ENCODE assay signal across 8 mouse cellular contexts in the genomic region with DNA sequence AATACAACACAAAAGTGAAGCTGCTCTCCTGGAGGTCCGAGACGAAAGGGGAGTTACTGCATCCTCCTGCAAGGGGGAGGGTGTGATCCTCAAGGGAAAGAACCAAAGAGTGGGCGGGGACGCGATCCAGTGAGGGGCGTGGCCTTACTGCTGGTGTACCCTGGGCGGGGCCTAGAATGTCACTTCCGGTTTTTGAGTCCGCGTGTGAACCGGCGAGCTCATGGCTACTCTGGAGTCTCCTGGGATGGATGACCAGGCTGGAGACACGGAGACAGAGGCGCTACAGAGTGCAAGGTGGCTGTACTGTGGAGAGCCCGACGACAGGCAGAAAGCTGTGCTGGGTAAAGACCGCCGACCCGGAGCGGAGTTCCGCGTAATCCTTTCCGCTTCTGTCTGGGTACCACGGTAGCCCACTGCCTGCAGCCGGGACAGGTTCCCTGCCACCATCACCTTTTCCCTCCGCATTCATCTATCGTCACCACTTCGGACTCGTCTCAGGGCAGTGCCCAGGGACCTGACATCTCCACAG. TPM values are rescaled to one million over a fixed set of nuclear protein-coding genes. Genes with fewer than 3 reads are reported as not detected.
DNase-seq lines count a peak whose midpoint lies in the region; ATAC-seq and TF ChIP-seq lines count a peak whose summit lies in the region.

Polr1e (plus strand) TSS at position 132 of the 529 bp plus-strand sequence.

- WGBS in cerebellum, adult 2 months, result under 1% methylated on average over 29 of the region's 29 CpGs
- WGBS in forebrain, postnatal 0 days, result under 1% methylated on average over 29 of the region's 29 CpGs
- WGBS in lung, embryonic 15.5 days, result under 1% methylated on average over 29 of the region's 29 CpGs

- no peaks in the 10 kb centered on the region for H3K9me3 ChIP-seq in MEL (replicated peaks; ENCODE audit: insufficient read depth, low read length)
- H3K9me3 ChIP-seq in forebrain, postnatal 0 days (ENCODE audit: low read length), result no peaks in the 10 kb centered on the region
- no peaks in the 10 kb centered on the region for H3K9me3 ChIP-seq in lung, embryonic 15.5 days

- peaks cover 4 to 32% of the 10 kb centered on the region in 2 experiments for H3K4me1 ChIP-seq in MEL (ENCODE audit: control insufficient read depth in 1 of 2, insufficient read depth in 2 of 2, low read length in 2 of 2)
- H3K4me1 ChIP-seq in cerebellum, adult 2 months (ENCODE audit: control insufficient read depth, insufficient read depth, low read length), result peaks cover 7% of the 10 kb centered on the region; the same call in 1 of the 2 replicates
- 0 out of 2 replicates have a peak, but pooled peaks cover 4% of the 10 kb centered on the region for H3K4me1 ChIP-seq in forebrain, postnatal 0 days (ENCODE audit: insufficient read depth)
- H3K4me1 ChIP-seq in lung, embryonic 15.5 days, result peaks cover 22% of the 10 kb centered on the region

- TF ChIP-seq RAD21 in MEL (IDR thresholded peaks at IDR 0.05; ENCODE audit: low read depth, low read length), result no peak

- TF ChIP-seq CTCF in MEL (IDR thresholded peaks at IDR 0.05 in 2 of 3, conservative IDR thresholded peaks at IDR 0.05 in 1 of 3; ENCODE audit: control insufficient read depth in 1 of 3, insufficient read depth in 1 of 3, low read depth in 2 of 3, low read length in 3 of 3, poor library complexity in 1 of 3, severe bottlenecking in 1 of 3), result no peak
- no peak for TF ChIP-seq CTCF in cerebellum, adult 2 months (IDR thresholded peaks at IDR 0.05; ENCODE audit: borderline replicate concordance, insufficient read depth, low read depth, low read length)
- TF ChIP-seq CTCF in forebrain, postnatal 0 days (IDR thresholded peaks at IDR 0.05; ENCODE audit: low read depth), result no peak

- DNase-seq in MEL (ENCODE audit: low read depth, low spot score), result peak; percentile 97
- DNase-seq in cerebellum, adult 2 months, result peak; percentile 86
- DNase-seq in forebrain, postnatal 0 days, result peak; percentile 88
- DNase-seq in heart, postnatal 4 days, result peak; percentile 95
- peak; percentile 81 for DNase-seq in layer of hippocampus, adult 8-10 months (ENCODE audit: low spot score in 2 of 2)
- DNase-seq in ovary, adult 18-20 months (ENCODE audit: low spot score), result peak; percentile 90
- DNase-seq in thymus, postnatal 0 days (ENCODE audit: low spot score), result peak; percentile 93

- peak within 1 kb of the TSS; percentile 29; the same call in 1 of the 2 replicates for H3K27ac ChIP-seq in MEL (ENCODE audit: control insufficient read depth, low read depth, low read length)
- no peak within 1 kb of the TSS for H3K27ac ChIP-seq in cerebellum, adult 2 months (ENCODE audit: insufficient read depth, low read length)
- H3K27ac ChIP-seq in forebrain, postnatal 0 days (ENCODE audit: low read depth, low read length), result no peak within 1 kb of the TSS
- no peak within 1 kb of the TSS for H3K27ac ChIP-seq in lung, embryonic 15.5 days

- peaks cover 22% of the 10 kb centered on the region for H3K79me2 ChIP-seq in MEL (ENCODE audit: control insufficient read depth, insufficient read depth, low read length, poor library complexity)

- H3K27me3 ChIP-seq in MEL (ENCODE audit: control insufficient read depth in 1 of 2, insufficient read depth in 2 of 2, low read length in 2 of 2), result no peaks in the 10 kb centered on the region
- no peaks in the 10 kb centered on the region for H3K27me3 ChIP-seq in cerebellum, adult 2 months (ENCODE audit: control insufficient read depth, insufficient read depth, low read length)
- H3K27me3 ChIP-seq in forebrain, postnatal 0 days (ENCODE audit: insufficient read depth, low read length), result no peaks in the 10 kb centered on the region
- no peaks in the 10 kb centered on the region for H3K27me3 ChIP-seq in lung, embryonic 15.5 days

- peak within 1 kb of the TSS; percentile 81 for H3K9ac ChIP-seq in MEL (ENCODE audit: control insufficient read depth, low read depth, low read length, poor library complexity, severe bottlenecking)
- H3K9ac ChIP-seq in forebrain, postnatal 0 days, result peak within 1 kb of the TSS; percentile 64
- H3K9ac ChIP-seq in lung, embryonic 15.5 days, result peak within 1 kb of the TSS; percentile 59

- H3K4me3 ChIP-seq in MEL (ENCODE audit: control insufficient read depth in 1 of 2, insufficient read depth in 1 of 2, low read depth in 2 of 2, low read length in 2 of 2), result peak within 1 kb of the TSS; percentile 91 to 92
- H3K4me3 ChIP-seq in cerebellum, adult 2 months (replicated peaks; ENCODE audit: insufficient read depth, low read depth, low read length), result peak within 1 kb of the TSS; percentile 84
- H3K4me3 ChIP-seq in forebrain, postnatal 0 days (ENCODE audit: low read depth, low read length), result peak within 1 kb of the TSS; percentile 66
- peak within 1 kb of the TSS; percentile 68 for H3K4me3 ChIP-seq in lung, embryonic 15.5 days

- ATAC-seq in forebrain, postnatal 0 days, result peak; percentile 89
- ATAC-seq in lung, embryonic 15.5 days (ENCODE audit: borderline replicate concordance, extremely low read depth, low FRiP score, low TSS enrichment), result peak; percentile 94

- H3K4me2 ChIP-seq in forebrain, postnatal 0 days (ENCODE audit: low read depth), result peak within 1 kb of the TSS; percentile 97
- peak within 1 kb of the TSS; percentile 94 for H3K4me2 ChIP-seq in lung, embryonic 15.5 days

- no peak for TF ChIP-seq EP300 in MEL (IDR thresholded peaks at IDR 0.05; ENCODE audit: low read depth in 1 of 2, low read length in 2 of 2)

- peak; percentile 66 to 93; a peak in 3 of 4 replicates for TF ChIP-seq POLR2A in MEL (IDR thresholded peaks at IDR 0.05; ENCODE audit: control insufficient read depth in 1 of 2, insufficient read depth in 1 of 2, low read depth in 1 of 2, low read length in 2 of 2, poor library complexity in 1 of 2)
- peak; percentile 51; the same call in 1 of the 2 replicates for TF ChIP-seq POLR2A in cerebellum, adult 2 months (IDR thresholded peaks at IDR 0.05; ENCODE audit: borderline replicate concordance, insufficient read depth, low read length)

- H3K36me3 ChIP-seq in MEL (ENCODE audit: control insufficient read depth in 1 of 2, insufficient read depth in 2 of 2, low read length in 2 of 2), result peaks cover 0 to 27% of the 10 kb centered on the region in 2 experiments; a peak in 2 of 4 replicates
- H3K36me3 ChIP-seq in forebrain, postnatal 0 days (ENCODE audit: insufficient read depth), result peaks cover 1% of the 10 kb centered on the region; the same call in 1 of the 2 replicates
- peaks cover 5% of the 10 kb centered on the region; the same call in 1 of the 2 replicates for H3K36me3 ChIP-seq in lung, embryonic 15.5 days

TF ChIP-seq in MEL, 35 proteins besides CTCF, POLR2A, EP300 and RAD21:
- TF ChIP-seq POLR2AphosphoS2 (IDR thresholded peaks at IDR 0.05; ENCODE audit: low read length), result peak; percentile 79; the same call in 1 of the 2 replicates
- TF ChIP-seq TBP (IDR thresholded peaks at IDR 0.05; ENCODE audit: low read depth, low read length), result peak; percentile 75
- no peak for TF ChIP-seq USF2 (IDR thresholded peaks at IDR 0.05; ENCODE audit: borderline replicate concordance in 1 of 2, insufficient read depth in 1 of 2, low read depth in 1 of 2, low read length in 2 of 2)
- TF ChIP-seq MYC (IDR thresholded peaks at IDR 0.05; ENCODE audit: low read depth, low read length), result peak; percentile 90
- TF ChIP-seq ZKSCAN1 (IDR thresholded peaks at IDR 0.05; ENCODE audit: low read depth, low read length), result no peak
- TF ChIP-seq MXI1 (IDR thresholded peaks at IDR 0.05; ENCODE audit: low read depth, low read length), result peak; percentile 91
- peak; percentile 91 for TF ChIP-seq NELFE (IDR thresholded peaks at IDR 0.05; ENCODE audit: low read depth, low read length)
- no peak for TF ChIP-seq KAT2A (conservative IDR thresholded peaks at IDR 0.05; ENCODE audit: low read depth, low read length)
- no peak for TF ChIP-seq POLR2AphosphoS5 (IDR thresholded peaks at IDR 0.05; ENCODE audit: borderline replicate concordance, low read depth, low read length)
- TF ChIP-seq HCFC1 (IDR thresholded peaks at IDR 0.05; ENCODE audit: low read depth, low read length), result peak; percentile 70
- peak; percentile 82 for TF ChIP-seq ELF1 (IDR thresholded peaks at IDR 0.05; ENCODE audit: low read depth, low read length)
- TF ChIP-seq ETS1 (IDR thresholded peaks at IDR 0.05; ENCODE audit: low read depth, low read length), result 0 out of 2 replicates have a peak, but pooled peaks have one; percentile 20
- 0 out of 2 replicates have a peak, but pooled peaks have one; percentile 61 for TF ChIP-seq ZMIZ1 (IDR thresholded peaks at IDR 0.05; ENCODE audit: low read depth, low read length)
- no peak for TF ChIP-seq JUND (IDR thresholded peaks at IDR 0.05; ENCODE audit: low read depth, low read length)
- TF ChIP-seq SIN3A (IDR thresholded peaks at IDR 0.05; ENCODE audit: low read length), result peak; percentile 78; the same call in 1 of the 2 replicates
- TF ChIP-seq TCF12 (IDR thresholded peaks at IDR 0.05; ENCODE audit: low read depth, low read length), result peak; percentile 35; the same call in 1 of the 2 replicates
- peak; percentile 57 for TF ChIP-seq MAX (IDR thresholded peaks at IDR 0.05; ENCODE audit: low read length)

RNA-seq across cellular contexts. Expression of gene Polr1e, which starts in this region (rescaled TPM):
- 35.4 and 40.8 TPM in 2 replicates for total RNA-seq in MEL (2012; rRNA removed)
- 10 to 100 TPM in 1 of 2 experiments, not detected in 1; 51.5 TPM for polyA plus RNA-seq in MEL (2012; ENCODE audit: insufficient read depth in 1 of 2, insufficient read length in 2 of 2, low read depth in 1 of 2, low replicate concordance in 2 of 2, missing spikeins in 1 of 2)
- 11.5 and 11.7 TPM in 2 replicates for polyA plus RNA-seq in cerebellum, adult 2 months (2012; rRNA removed)
- total RNA-seq in forebrain, postnatal 0 days (2014; rRNA removed), result 13.4 and 16.5 TPM in 2 replicates
- polyA plus RNA-seq in forebrain, postnatal 0 days (2015; fragmentation: Nextera tagmentation; extraction: Ambion mirVana), result 23.7 and 25.0 TPM in 2 replicates
- total RNA-seq in heart, postnatal 4 days (2021), result 10 to 100 TPM; 41.6 to 45.0 TPM
- 10 to 100 TPM in 3 of 4 experiments, 1 to 10 TPM in 1; 9.1 to 12.0 (median 11.4) TPM for total RNA-seq in layer of hippocampus, adult 8-10 months (2022)
- polyA plus RNA-seq in lung, embryonic 15.5 days (2015; fragmentation: Nextera tagmentation; extraction: Ambion mirVana), result 36.1 and 42.7 TPM in 2 replicates
- 48.2 and 49.5 TPM in 2 replicates for polyA plus RNA-seq in thymus, postnatal 0 days (2015; fragmentation: Nextera tagmentation; extraction: Ambion mirVana)
